Comparison of ENCODE assay signal across 9 mouse cellular contexts in the genomic region with DNA sequence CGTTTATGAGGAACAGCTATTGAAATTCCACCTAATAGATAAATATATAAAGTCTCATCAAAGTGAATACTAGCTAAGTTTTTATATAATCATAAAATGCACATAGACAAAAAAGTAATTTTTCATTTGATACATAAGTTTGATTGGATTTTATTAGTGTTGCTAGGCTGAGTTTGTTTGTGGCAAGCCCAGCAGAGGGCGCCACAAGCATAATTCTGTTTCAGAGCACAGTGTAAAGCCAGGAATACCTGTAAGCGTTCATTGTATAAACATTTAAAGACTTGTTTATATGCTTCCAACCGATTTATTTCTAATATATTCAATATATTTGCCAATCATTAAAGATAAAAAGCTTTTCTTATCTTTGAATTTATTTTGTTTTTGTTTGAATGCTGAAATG. TPM values are rescaled to one million over a fixed set of nuclear protein-coding genes. Genes with fewer than 3 reads are reported as not detected.
DNase-seq lines count a peak whose midpoint lies in the region; ATAC-seq and TF ChIP-seq lines count a peak whose summit lies in the region.
"Had no signal": no experiment of that assay in that cellular context is flagged by ENCODE, and none has a peak within 500 bp of the region (broad histone marks: within the 10 kb centered on the region; RNA-seq: fewer than 3 reads in every experiment).

No protein-coding gene starts in this region.

- peak; percentile 77 for TF ChIP-seq CTCF in forebrain, postnatal 0 days (IDR thresholded peaks at IDR 0.05; ENCODE audit: low read depth)
- TF ChIP-seq CTCF in thymus, adult 2 months (IDR thresholded peaks at IDR 0.05; ENCODE audit: borderline replicate concordance, control insufficient read depth, extremely low read depth, insufficient read depth, low read length, poor library complexity): no peak
- peak; percentile 83 for TF ChIP-seq CTCF in kidney, postnatal 0 days (IDR thresholded peaks at IDR 0.05; ENCODE audit: low read depth)

- no peaks in the 10 kb centered on the region for H3K4me1 ChIP-seq in forebrain, postnatal 0 days (ENCODE audit: insufficient read depth)
- no peaks in the 10 kb centered on the region for H3K4me1 ChIP-seq in forebrain, embryonic 15.5 days
- no peaks in the 10 kb centered on the region for H3K4me1 ChIP-seq in thymus, adult 2 months (replicated peaks; ENCODE audit: control insufficient read depth, insufficient read depth, low read length)
- no peaks in the 10 kb centered on the region for H3K4me1 ChIP-seq in kidney, postnatal 0 days (replicated peaks; ENCODE audit: insufficient read depth, low read length)
- H3K4me1 ChIP-seq: limb, embryonic 12.5 days had no signal

- H3K9me3 ChIP-seq in forebrain, postnatal 0 days (ENCODE audit: low read length): no peaks in the 10 kb centered on the region
- H3K9me3 ChIP-seq in forebrain, embryonic 15.5 days: no peaks in the 10 kb centered on the region
- H3K9me3 ChIP-seq in kidney, postnatal 0 days (replicated peaks; ENCODE audit: low read length): no peaks in the 10 kb centered on the region
- H3K9me3 ChIP-seq: limb, embryonic 12.5 days had no signal

- no peak overlapping the region for H3K27ac ChIP-seq in forebrain, postnatal 0 days (ENCODE audit: low read depth, low read length)
- no peak overlapping the region for H3K27ac ChIP-seq in forebrain, embryonic 15.5 days (replicated peaks)
- no peak overlapping the region for H3K27ac ChIP-seq in thymus, adult 2 months (ENCODE audit: control insufficient read depth, insufficient read depth, low read length)
- no peak overlapping the region for H3K27ac ChIP-seq in kidney, postnatal 0 days
- H3K27ac ChIP-seq: limb, embryonic 12.5 days had no signal

- no peak for TF ChIP-seq POLR2A in thymus, adult 2 months (IDR thresholded peaks at IDR 0.05; ENCODE audit: control insufficient read depth, extremely low read depth, insufficient read depth, low read length, poor library complexity)

- H3K36me3 ChIP-seq in forebrain, postnatal 0 days (ENCODE audit: insufficient read depth): no peaks in the 10 kb centered on the region
- no peaks in the 10 kb centered on the region for H3K36me3 ChIP-seq in forebrain, embryonic 15.5 days
- H3K36me3 ChIP-seq in thymus, adult 2 months (ENCODE audit: control insufficient read depth, insufficient read depth, low read length): no peaks in the 10 kb centered on the region
- H3K36me3 ChIP-seq in kidney, postnatal 0 days (ENCODE audit: insufficient read depth, low read length): no peaks in the 10 kb centered on the region
- H3K36me3 ChIP-seq: limb, embryonic 12.5 days had no signal

- H3K9ac ChIP-seq in forebrain, postnatal 0 days: no peak overlapping the region
- H3K9ac ChIP-seq in forebrain, embryonic 15.5 days (replicated peaks): no peak overlapping the region
- no peak overlapping the region for H3K9ac ChIP-seq in kidney, postnatal 0 days (ENCODE audit: low read depth, low read length)
- H3K9ac ChIP-seq: limb, embryonic 12.5 days had no signal

- no peak overlapping the region for H3K4me2 ChIP-seq in forebrain, postnatal 0 days (ENCODE audit: low read depth)
- no peak overlapping the region for H3K4me2 ChIP-seq in forebrain, embryonic 15.5 days (replicated peaks)
- no peak overlapping the region for H3K4me2 ChIP-seq in kidney, postnatal 0 days (ENCODE audit: low read length)
- H3K4me2 ChIP-seq: limb, embryonic 12.5 days had no signal

- WGBS in forebrain, postnatal 0 days: 25% methylated on average over 4 of the region's 4 CpGs
- WGBS in forebrain, embryonic 15.5 days: 28% methylated on average over 4 of the region's 4 CpGs
- WGBS in thymus, adult 2 months: 41% methylated on average over 4 of the region's 4 CpGs
- 27% methylated on average over 4 of the region's 4 CpGs for WGBS in kidney, postnatal 0 days

- ATAC-seq in forebrain, postnatal 0 days: 0 out of 2 replicates have a peak, but pooled peaks have one; percentile 48
- ATAC-seq in forebrain, embryonic 15.5 days (replicated peaks): no peak
- no peak for ATAC-seq in kidney, postnatal 0 days (replicated peaks; ENCODE audit: low FRiP score, low read depth)

- DNase-seq in forebrain, postnatal 0 days: peak; percentile 82
- DNase-seq in thymus, adult 2 months: peak; percentile 49
- DNase-seq in thymus, adult 18-20 months: no peak
- DNase-seq in cerebellum, postnatal 14 days: peak; percentile 78 to 82
- DNase-seq in kidney, postnatal 0 days (ENCODE audit: low spot score): peak; percentile 56
- peak; percentile 18 to 24 for DNase-seq in lung, adult 18-20 months
- peak; percentile 22 to 69 for DNase-seq in spleen, postnatal 10 days (ENCODE audit: low spot score in 2 of 2)

- H3K27me3 ChIP-seq in forebrain, postnatal 0 days (ENCODE audit: insufficient read depth, low read length): no peaks in the 10 kb centered on the region
- H3K27me3 ChIP-seq in forebrain, embryonic 15.5 days: no peaks in the 10 kb centered on the region
- H3K27me3 ChIP-seq in thymus, adult 2 months (ENCODE audit: control insufficient read depth, insufficient read depth, low read length): no peaks in the 10 kb centered on the region
- H3K27me3 ChIP-seq in kidney, postnatal 0 days (ENCODE audit: insufficient read depth, low read length): no peaks in the 10 kb centered on the region
- H3K27me3 ChIP-seq: limb, embryonic 12.5 days had no signal

- H3K4me3 ChIP-seq in forebrain, postnatal 0 days (ENCODE audit: low read depth, low read length): no peak overlapping the region
- H3K4me3 ChIP-seq in forebrain, embryonic 15.5 days: no peak overlapping the region
- no peak overlapping the region for H3K4me3 ChIP-seq in thymus, adult 2 months (ENCODE audit: control insufficient read depth, insufficient read depth, low read length)
- H3K4me3 ChIP-seq in kidney, postnatal 0 days (replicated peaks; ENCODE audit: low read depth, low read length): no peak overlapping the region
- H3K4me3 ChIP-seq: limb, embryonic 12.5 days had no signal

RNA-seq across cellular contexts. Expression of gene Camkmt, which starts 26.3 kb away (rescaled TPM):
- total RNA-seq in forebrain, postnatal 0 days (2014; rRNA removed): 11.6 and 14.3 TPM in 2 replicates
- 13.7 and 16.4 TPM in 2 replicates for polyA plus RNA-seq in forebrain, postnatal 0 days (2015; fragmentation: Nextera tagmentation; extraction: Ambion mirVana)
- 19.3 TPM in 2 replicates for polyA plus RNA-seq in forebrain, embryonic 15.5 days (2015; fragmentation: Nextera tagmentation; extraction: Ambion mirVana)
- polyA plus RNA-seq in thymus, adult 2 months (2012; rRNA removed): 3.4 and 4.2 TPM in 2 replicates
- 14.4 and 15.7 TPM in 2 replicates for polyA plus RNA-seq in kidney, postnatal 0 days (2015; fragmentation: Nextera tagmentation; extraction: Ambion mirVana)

RNA-seq across cellular contexts. Expression of gene Prepl, which starts 26.6 kb away (rescaled TPM):
- 70.4 and 107 TPM in 2 replicates for total RNA-seq in forebrain, postnatal 0 days (2014; rRNA removed)
- polyA plus RNA-seq in forebrain, postnatal 0 days (2015; fragmentation: Nextera tagmentation; extraction: Ambion mirVana): 89.4 and 105 TPM in 2 replicates
- polyA plus RNA-seq in forebrain, embryonic 15.5 days (2015; fragmentation: Nextera tagmentation; extraction: Ambion mirVana): 56.1 and 62.0 TPM in 2 replicates
- polyA plus RNA-seq in thymus, adult 2 months (2012; rRNA removed): 10.7 and 11.6 TPM in 2 replicates
- polyA plus RNA-seq in kidney, postnatal 0 days (2015; fragmentation: Nextera tagmentation; extraction: Ambion mirVana): 25.8 and 26.2 TPM in 2 replicates

Comparison
In these comparisons a context has a peak if more than half of its experiments do, and no peak if none do; other contexts are left out.
1. DNase-seq: peak in forebrain, postnatal 0 days (single experiment), thymus, adult 2 months (single experiment), cerebellum, postnatal 14 days (2 of 2), kidney, postnatal 0 days (single experiment), lung, adult 18-20 months (2 of 2) and spleen, postnatal 10 days (2 of 2); none in thymus, adult 18-20 months (0 of 2).